Mouse (Mus musculus): ENCODE measurements around the gene Spns1.

Gene Spns1

DNA sequence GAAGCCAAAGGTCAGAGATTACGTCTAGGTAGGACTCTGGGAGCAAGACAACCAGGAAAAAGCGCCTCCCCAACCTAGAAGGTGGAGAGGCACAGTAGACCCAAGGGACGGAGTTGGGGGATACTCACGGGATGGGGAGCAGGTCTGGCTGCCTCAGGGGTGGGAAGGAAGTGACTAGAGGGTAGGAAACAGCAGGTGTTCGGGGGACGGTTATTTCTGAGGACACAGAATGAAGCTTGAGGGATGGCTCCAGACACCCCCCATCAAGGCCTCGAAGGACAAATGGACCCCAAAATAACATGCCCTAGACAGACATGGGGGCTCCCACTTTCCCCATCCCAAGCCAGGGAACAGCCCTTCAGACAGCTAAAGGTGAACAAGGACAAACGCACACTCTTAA is 8.9 kb downstream of the Spns1 start:
- DNase-seq, result no peak

DNA sequence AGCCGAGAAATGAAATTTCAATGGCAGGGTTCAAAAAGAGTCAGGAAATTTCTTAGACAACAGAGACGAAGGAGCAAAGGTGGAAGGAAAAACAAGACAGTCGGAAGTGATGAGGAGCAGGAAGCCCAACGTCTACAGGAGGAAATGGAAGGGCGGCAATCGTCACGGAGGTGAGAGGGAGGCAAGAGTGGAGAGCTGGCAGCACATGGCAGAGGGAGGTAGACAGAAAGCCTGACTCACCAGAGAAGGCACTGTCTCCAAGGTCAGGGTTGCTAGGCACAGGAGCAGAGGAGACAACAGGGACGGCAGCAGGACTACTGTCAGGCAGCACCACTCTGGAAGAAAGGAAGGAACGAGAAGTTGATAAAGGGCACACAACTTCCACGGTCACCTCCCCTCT is 9.6 kb downstream of the Spns1 start:
- DNase-seq, result no peak

DNA sequence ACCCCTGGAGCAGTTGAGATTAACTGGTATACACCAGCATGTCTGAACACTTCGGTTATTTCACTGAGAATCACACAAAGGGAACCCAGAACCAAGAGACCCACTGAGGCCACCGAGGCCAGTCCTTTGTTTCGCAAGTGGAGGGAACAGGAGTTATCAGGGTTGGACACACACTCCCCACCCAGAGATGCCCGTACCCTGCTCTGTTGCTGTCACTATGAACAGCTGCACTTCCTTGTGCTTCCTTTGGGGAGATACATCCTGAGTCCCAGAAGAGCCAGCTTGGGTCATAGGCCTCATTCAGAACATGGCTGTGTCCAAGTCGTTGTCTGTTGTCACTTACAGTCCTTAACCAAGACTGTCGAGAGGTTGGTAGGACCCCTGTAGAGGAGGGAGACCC is 14.2 kb downstream of the Spns1 start:
- DNase-seq, result no peak

DNA sequence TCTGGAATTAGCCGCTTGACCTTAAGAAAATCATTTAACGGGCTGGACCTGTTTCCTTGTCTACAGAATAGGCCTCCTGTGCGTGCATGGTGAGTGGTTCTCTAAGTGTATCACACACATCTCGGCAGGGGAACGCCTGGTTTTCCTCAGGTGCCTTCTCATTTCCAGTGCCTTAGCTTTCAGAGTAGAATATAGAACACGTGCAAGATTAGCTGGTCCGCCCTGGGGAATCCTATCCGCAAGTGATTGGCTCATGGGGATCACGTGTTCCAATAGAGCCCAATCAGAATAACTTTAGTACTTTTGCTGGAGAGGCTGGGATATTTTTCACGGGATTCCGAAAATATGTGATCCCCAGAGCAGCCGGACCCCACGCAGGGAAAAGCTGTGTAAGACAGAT is 18.2 kb downstream of the Spns1 start:
- DNase-seq, result no peak

DNA sequence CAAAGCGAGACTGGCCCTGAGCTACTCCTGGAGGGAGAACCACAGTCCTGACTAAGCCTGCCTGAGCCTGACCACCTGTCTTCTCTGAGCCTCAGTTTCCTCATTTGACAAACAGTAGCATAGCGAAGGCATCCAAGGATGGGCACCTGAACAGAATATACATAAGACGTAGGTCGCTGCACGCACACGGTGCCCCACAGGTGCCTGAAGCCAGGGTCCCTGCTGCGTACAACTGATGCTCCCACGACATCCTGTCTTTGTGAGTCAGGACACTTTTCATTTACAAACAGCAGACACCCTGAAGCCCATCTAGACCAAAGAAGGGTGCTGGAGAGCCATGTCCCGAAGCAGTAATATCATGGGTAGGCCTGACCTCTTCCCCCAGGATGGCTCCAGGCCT is 18.8 kb downstream of the Spns1 start:
- DNase-seq, result no peak

DNA sequence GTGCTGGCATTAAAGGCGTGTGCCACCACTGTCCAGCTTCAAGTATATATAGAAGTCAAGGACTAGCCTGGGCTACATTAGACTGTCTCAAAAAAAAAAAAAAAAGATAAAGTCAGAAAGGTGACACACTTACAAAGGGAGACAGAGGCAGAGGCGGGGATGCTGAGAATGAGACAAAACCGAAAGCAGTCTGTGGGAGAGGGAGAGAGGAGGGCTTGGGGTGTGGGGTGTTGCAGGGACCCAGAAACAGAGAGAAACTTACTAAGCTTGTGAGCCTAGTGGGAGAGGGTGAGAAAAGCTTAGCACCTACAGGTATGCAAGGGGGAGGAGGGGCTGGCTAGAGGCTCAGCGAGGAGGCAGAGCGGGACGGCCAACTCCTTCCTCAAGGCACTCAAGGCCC is 19.4 kb downstream of the Spns1 start:
- DNase-seq, result no peak

DNA sequence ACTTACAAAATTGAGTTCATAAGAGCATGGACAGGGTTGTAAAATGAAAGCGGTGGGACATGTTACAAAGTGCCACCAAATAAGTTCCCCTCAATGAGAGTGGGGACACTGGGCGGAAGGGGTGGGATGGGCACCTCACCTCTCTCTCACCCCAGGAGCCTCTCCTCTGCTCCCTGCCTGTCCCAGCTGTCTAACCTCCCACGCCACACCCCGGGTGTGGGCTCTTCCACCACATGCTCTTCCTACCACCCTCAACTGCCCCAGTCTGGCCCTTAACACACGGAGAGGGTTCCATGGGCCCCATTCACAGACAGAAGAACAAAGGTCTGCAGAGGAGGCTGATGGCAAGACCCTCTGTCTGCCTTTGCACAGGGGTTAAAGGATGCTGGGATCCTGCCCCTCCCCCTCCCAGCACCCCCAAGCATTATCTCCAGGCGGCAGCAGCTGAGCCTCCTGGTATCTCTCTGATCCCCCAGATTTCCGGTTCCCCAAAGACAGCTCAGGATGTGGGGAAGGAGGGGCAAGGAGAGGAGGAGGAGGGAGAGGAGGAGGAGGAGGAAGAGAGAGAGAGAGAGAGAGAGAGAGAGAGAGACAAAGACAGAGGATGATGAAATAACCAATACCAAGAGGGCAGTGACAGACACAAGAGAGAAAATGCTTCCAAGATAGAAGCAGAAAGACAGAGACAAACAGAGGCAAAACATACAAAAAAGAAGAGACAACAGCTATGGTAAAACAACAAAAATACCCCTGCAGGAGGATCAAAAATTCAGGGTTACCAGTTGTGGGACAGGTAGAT is 20.3 kb downstream of the Spns1 start:
- DNase-seq, result no peak

DNA sequence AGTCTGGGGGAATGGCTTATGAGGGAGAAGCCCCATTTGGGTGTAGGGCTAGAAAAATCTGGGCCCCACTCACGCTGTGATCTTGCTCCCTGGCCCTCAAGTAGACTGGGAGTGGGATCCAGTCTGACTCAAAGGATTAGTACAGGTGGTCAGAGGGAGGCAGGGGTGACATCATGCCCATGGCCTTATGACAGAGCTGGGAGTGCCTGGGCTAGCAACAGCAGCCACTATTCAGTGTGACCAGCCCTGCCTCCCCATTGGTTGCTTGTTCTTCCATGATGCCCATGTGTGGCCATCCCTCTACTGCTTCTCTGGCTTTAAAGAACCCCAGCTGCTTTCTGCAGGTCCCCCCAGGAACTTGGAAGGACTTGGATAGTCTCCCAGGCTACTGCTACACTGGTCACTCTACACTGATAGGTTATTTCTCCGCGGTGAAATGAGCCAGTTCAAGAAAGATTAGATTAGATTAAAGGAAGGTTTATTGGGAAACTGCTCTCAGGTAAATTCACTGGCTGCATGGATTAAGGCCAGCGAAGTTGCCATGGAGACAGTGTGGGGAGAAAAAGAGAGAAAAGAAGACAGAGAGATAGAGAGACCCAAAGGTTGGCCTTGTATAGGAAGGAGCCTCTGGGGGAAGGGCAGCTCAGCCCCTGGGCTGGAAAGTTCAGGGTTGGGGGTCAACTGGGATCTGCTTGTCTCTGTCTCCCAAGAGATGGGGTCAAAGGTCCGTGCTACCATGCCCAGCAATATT is 21.2 kb downstream of the Spns1 start:
- DNase-seq, result no peak

DNA sequence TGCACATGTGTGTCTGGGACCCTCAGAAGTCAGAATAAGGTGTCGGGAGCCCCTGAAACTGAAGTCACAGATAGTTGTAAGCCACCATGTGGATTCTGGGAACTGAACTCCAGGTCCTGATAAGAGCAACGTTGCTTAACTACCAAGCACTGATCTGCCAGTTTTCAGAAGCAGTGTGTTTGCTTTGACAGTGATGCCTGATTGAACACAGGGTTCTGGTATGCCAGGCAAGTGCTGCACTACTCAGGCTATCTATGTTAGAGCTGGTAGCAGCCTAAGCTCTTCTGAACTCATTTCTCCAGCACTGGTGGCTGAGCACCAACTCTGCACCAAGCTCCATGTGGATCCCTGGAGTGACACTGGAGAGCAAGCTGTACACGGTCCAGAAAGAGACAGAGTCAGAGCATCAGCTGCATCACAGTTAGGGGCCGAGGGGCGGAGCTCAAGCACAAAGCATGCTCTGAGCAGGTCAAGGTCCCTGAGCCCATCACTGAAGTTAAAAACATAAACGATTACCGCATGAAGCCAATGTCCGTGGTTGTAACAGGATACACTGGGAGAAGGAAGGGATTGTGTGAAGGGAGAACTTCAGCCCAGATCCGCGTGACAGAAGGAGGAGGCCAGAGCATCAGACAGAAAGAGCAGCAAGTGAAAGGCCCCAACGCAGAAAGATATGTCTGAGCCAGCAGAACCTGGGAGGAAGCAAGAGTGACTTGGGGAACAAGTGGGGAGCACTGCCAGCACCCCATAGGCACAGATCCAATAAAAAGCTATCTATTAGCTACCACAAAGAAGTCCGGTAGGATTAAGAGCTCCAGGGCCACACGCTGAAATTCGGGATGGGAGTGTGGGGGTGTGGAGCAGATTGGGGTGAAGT is 22.3 kb downstream of the Spns1 start:
- DNase-seq, result no peak

DNA sequence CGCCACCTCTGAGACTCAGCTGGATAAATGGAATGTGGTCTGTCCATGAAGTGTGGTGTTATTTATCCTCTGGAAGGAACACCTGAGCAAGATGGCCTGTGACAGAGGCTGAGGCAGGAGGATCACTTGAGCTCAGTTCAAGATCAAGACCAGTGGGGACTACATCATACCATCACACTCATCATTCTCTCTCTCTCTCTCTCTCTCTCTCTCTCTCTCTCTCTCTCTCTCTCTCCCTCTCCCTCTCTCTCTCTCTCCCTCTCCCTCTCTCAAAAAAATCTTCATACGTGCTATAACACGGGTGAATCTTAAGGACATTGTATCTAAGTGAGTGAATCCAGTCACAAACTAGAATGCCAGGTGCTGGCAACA is 23.3 kb downstream of the Spns1 start:
- no peak for DNase-seq

DNA sequence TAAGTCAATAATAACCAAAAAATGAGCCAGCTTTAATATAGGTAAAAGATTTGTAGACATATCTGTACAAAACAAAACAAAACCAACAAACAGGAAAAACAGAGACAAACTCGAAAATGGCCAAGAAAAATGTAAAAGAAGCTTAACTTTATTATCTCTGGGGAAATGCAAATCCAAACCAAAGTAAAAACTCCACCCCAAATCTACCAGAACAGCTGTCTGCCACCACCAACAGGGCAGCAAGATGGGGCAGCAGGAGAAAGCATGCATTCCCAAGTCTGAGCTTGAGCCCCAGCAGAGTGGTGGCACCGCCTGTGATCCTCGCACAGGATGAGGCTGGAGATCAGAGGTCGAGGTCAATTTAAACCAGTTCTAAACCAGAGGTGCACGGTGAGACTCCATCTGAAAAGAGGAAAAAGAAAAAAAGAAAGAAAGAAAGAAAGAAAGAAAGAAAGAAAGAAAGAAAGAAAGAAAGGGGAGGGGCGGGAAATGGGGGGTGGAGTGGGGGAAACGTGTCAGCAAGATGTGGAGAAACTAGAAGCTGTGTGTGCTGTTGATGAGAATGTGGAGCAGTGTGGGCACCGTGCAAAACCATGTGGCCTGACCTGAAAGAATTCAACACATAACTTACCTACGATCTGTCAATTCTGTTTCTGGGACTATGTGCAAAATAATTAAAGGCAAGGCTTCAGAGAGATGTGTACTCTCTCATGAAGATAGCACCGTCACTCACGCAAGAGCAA is 23.8 kb downstream of the Spns1 start:
- no peak for DNase-seq

DNA sequence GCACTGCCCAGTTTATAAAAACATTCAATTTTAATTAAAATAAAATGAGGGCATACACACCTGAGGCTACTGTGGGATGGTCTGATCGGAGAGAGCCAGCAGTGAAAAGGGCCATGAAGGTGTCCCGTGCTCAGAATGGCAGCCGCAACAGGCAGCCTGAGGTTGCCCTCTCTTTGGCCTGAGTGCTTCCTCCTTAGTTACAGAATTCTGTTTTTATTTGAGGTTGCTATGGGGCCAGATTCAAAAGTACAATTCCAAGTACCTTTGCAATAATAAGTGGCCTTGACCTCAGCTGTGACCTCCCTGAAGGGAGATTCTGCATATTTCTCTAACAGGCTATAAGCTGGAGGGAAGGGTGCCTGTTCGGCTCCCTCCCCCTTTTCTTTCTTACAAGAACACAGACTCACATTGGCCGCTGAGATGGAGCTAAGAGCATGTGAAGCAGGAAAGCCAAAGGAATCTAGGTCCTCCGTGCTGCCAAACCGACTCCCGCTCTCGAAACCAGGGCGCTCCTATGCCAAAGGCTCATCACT is 25.8 kb downstream of the Spns1 start:
- no peak for DNase-seq

DNA sequence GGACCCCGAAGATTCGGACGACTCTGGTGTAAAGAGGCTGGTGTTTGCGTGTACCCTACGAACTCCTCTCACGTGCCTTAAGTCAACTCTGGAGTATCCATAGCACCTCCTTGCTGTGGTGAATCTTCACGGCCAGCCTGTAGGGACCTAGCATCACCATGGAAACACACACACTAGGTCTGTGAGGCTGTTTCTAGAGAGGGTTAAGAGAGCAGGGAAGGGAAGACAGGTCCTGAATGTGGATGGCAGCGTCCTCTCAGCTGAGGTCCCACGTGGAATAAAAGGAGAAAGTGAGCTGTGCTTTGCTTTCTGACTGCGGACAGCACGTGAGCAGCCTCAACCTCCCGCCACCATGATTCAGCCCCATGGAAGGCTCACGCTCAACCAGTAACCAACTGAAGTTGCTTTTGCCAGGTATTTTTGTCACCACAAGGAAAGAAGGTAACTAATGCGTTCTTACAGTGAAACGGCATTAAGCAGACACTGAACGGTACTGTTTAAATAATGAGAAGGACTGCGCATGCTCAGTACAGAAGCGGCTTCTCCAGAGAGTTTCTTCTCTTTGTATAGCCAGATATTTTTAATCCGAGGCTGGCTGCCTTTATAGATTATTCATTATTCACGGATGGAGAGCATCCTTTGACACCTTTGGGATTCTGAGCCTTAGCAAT is 26.4 kb downstream of the Spns1 start:
- no peak for DNase-seq

DNA sequence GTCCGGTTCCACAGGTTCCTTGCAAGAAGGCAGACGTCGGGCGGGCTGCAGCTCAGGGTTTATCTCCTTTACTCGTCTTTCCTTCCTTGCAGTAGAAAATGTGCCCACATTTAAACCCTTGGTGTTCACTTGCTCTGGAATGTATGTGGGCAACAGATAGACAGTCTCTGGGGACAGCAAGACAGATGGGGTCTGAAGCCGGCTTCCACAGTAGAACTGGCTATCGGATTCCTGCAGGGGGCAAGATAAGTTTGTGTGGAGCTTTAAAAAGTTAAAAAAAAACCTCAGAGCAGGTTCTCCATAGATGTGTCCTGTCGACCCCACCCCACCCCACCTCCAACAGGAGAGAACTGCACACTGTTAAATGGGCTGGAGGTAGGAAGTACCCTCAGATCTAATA is 29.0 kb downstream of the Spns1 start:
- no peak for DNase-seq

DNA sequence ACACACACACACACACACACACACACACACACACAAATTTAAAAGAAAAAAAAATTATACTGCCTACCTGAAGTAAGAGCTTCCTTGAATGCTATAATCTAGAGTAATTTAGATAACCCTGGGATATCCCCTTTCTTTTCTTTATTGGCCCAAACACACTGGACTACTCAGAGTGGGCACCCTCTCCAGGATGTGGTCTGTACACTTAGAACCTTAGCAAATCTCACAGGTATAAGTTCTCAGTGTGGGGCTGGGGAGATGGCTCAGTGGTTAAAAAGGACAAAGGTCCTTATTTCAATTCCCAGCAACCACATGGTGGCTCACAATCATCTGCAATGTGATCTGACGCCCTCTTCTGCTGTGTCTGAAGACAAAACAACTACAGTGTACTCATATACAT is 30.2 kb downstream of the Spns1 start:
- no peak for DNase-seq

DNA sequence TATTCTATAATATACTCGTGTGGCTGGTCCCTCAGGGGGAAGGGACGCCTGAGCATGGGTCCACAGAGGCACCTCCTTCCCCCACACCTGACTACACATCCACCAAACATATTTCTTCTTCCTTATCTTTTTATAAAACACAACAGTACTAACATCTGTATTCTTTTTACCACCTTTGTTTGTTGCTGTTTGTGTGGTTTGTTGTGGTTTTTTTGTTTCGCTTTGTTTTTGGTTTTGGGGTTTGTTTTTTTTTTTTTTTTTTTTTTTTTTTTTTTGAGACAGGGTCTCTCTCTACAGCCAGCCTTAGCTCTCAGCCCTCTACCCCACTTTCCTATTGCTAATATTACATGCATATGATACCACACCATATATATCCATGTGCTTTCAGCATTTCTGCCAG is 31.3 kb downstream of the Spns1 start:
- DNase-seq, result no peak

DNA sequence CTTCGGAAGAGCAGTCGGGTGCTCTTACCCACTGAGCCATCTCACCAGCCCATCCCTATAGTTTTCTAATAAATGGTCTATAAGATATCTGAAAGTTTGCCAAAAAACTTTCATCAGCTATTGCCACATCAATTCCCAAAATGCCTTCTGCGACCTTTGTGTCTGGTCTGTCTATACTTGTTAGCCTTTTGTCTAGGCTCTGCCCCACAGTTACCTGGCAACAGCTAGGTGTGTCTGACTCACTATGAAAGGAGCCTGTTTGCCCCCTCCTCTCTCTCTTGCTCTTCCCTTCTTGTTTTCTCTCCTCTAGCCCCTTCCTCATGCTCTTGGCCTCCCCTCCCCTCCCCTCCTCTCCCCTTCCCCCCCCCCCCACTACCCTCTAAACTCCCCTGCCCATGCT is 31.7 kb downstream of the Spns1 start:
- no peak for DNase-seq

DNA sequence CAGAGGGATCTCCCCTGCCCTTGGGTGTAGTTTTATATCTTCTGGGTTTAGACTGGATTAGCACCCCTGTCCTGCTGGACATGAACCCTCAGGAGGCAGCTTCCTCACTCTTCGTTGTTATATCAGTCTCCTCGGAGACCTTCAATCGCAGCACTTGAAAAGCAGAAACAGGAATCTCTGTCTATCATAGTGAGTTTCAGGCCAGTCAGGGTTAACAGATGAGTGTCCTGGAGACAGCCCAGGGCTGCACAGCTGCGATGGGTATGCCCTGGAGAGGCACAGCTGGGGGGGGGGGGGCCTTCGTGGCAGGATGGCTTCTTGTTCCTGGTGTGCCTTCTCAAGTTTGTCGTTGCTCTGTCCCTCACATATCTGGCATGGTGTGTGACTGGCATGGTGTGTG is 36.4 kb downstream of the Spns1 start:
- no peak for DNase-seq

DNA sequence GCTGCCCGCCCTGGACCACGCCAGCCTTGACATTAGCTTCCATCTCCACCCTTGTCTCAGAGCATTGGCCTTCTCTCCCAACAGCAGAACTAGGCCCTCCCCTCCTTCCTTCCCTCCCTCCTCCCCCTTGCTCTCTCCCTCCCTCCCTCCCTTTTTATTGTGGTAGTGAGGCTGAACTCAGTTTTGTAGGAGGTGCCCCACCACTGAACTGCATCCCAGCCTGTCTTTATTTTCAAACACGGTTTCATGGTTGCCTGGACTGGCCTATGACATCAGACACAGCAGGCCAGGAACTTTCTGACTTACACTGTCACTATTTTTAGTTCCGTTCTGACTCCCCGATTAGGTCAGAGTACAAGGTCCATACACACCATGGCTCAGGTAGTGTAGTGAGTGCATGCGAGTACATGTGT is 37.0 kb downstream of the Spns1 start:
- peak; percentile 59 for DNase-seq

DNA sequence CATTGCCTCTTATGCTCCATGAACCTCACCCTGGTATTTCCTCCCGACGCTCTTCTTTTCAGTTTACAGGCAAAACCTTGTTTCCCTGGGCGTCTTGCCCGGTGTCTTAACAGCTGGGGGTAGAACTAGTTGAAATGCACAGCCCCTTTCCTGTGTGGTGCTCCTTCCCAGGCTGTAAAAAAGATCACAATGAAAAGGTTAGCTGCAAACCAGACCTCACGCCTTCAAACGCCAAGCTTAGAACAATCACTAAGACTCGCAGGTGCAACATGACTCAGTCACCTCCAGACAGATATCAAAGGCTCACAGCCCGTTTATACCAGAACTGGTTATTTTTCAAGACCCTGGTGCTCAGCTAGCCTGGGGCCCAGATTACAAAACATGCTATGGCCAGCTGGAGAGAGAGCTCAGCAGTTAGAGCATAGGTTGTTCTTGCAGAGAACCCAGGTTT is 37.7 kb downstream of the Spns1 start:
- no peak for DNase-seq

DNA sequence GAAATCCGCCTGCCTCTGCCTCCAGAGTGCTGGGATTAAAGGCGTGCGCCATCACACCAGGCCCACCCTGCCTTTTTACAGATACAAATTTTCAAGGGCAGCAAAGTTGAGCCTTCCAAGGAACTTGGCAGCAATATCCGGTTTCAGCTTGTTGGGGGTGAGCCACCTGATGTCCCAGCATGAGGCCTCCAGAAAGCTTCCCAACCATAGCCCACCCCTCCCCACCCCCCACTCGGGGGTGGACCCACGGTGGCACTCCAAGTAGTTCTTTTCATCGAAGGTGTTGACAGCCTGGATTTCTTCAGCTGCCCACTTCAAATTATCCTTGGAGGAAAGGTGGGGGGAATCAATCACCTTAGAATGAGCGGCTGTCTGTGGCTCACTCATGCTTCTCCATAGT is 38.3 kb downstream of the Spns1 start:
- DNase-seq, result no peak

DNA sequence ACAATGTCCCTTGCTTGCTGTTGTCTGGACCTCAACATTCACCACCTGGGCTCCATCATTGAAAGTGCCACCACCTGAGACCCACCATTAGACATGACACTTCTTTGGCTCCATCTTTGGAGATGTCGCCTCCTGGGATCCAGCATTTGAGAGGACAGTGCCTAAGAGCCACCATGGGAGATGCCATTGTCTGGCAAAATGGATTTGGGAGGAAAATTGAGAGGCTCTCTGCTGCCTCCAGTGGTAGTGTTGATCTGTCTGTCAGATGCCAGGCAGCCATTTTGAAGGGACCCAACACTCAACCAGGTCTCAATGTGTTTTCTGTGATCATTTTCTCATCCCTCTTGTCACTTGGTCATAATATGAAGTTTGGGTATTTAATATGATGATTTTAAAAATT is 41.7 kb downstream of the Spns1 start:
- no peak for DNase-seq

All from kidney, adult 9 months (tissue).